Mouse (Mus musculus): ENCODE results near the gene Syt2. TPM values are rescaled to one million over a fixed set of nuclear protein-coding genes. Genes with fewer than 3 reads are reported as not detected.

Syt2 gene
- polyA plus RNA-seq, 1 experiment, result not detected

GRCm38 (mm10) chr1:134660163-134660562 is 13.7 kb downstream of the Syt2 start:
- Histone ChIP-seq H3K4me3 (ENCODE audit: extremely low read depth, insufficient read depth, insufficient read length) (no peak overlapping the region), H3K4me1 (ENCODE audit: control insufficient read depth, insufficient read depth, insufficient read length) (no peaks in the 10 kb centered on the region), H3K36me3 (ENCODE audit: control insufficient read depth, insufficient read depth, low read length) (no peaks in the 10 kb centered on the region), H3K27me3 (ENCODE audit: control insufficient read depth, insufficient read depth, low read length) (no peaks in the 10 kb centered on the region), H3K27ac (ENCODE audit: insufficient read depth, low read length) (no peak overlapping the region)
- TF ChIP-seq CTCF (IDR thresholded peaks at IDR 0.05; ENCODE audit: extremely low read depth, insufficient read depth, insufficient read length, insufficient replicate concordance) (no peak), POLR2A (IDR thresholded peaks at IDR 0.05; ENCODE audit: low read depth, low read length) (no peak)
- DNase-seq (ENCODE audit: low read depth in 1 of 2, low spot score in 2 of 2), result no peak
- WGBS, result 75% methylated on average over 7 of the region's 7 CpGs

GRCm38 (mm10) chr1:134671234-134672070 is 25.0 kb downstream of the Syt2 start:
- 0 out of 2 replicates have a peak, but pooled peaks cover 1% of the 10 kb centered on the region for H3K27me3 ChIP-seq (ENCODE audit: control insufficient read depth, insufficient read depth, low read length)
- no peak for TF ChIP-seq CTCF (IDR thresholded peaks at IDR 0.05; ENCODE audit: extremely low read depth, insufficient read depth, insufficient read length, insufficient replicate concordance)
- TF ChIP-seq POLR2A (IDR thresholded peaks at IDR 0.05; ENCODE audit: low read depth, low read length), result no peak
- no peaks in the 10 kb centered on the region for H3K4me1 ChIP-seq (ENCODE audit: control insufficient read depth, insufficient read depth, insufficient read length)
- H3K4me3 ChIP-seq (ENCODE audit: extremely low read depth, insufficient read depth, insufficient read length), result no peak overlapping the region
- no peak overlapping the region for H3K27ac ChIP-seq (ENCODE audit: insufficient read depth, low read length)
- 72% methylated on average over 10 of the region's 10 CpGs for WGBS
- H3K36me3 ChIP-seq (ENCODE audit: control insufficient read depth, insufficient read depth, low read length), result no peaks in the 10 kb centered on the region
- no peak for DNase-seq (ENCODE audit: low read depth in 1 of 2, low spot score in 2 of 2)

GRCm38 (mm10) chr1:134674312-134674711 is 27.8 kb downstream of the Syt2 start:
- 27% methylated on average over 1 of the region's 1 CpGs for WGBS
- H3K4me1 ChIP-seq (ENCODE audit: control insufficient read depth, insufficient read depth, insufficient read length), result no peaks in the 10 kb centered on the region
- H3K36me3 ChIP-seq (ENCODE audit: control insufficient read depth, insufficient read depth, low read length), result no peaks in the 10 kb centered on the region
- no peak overlapping the region for H3K4me3 ChIP-seq (ENCODE audit: extremely low read depth, insufficient read depth, insufficient read length)
- H3K27me3 ChIP-seq (ENCODE audit: control insufficient read depth, insufficient read depth, low read length), result 0 out of 2 replicates have a peak, but pooled peaks cover 1% of the 10 kb centered on the region
- peak; percentile 32; the same call in 1 of the 2 replicates for TF ChIP-seq CTCF (IDR thresholded peaks at IDR 0.05; ENCODE audit: extremely low read depth, insufficient read depth, insufficient read length, insufficient replicate concordance)
- TF ChIP-seq POLR2A (IDR thresholded peaks at IDR 0.05; ENCODE audit: low read depth, low read length), result no peak
- H3K27ac ChIP-seq (ENCODE audit: insufficient read depth, low read length), result no peak overlapping the region
- peak in 1 of 2 experiments; percentile 37 for DNase-seq (ENCODE audit: low read depth in 1 of 2, low spot score in 2 of 2)

- Histone ChIP-seq H3K27ac (ENCODE audit: insufficient read depth, low read length) (no peak overlapping the region), H3K27me3 (ENCODE audit: control insufficient read depth, insufficient read depth, low read length) (peaks cover 2% of the 10 kb centered on the region; the same call in 1 of the 2 replicates), H3K4me1 (ENCODE audit: control insufficient read depth, insufficient read depth, insufficient read length) (peaks cover 7% of the 10 kb centered on the region; the same call in 1 of the 2 replicates), H3K36me3 (ENCODE audit: control insufficient read depth, insufficient read depth, low read length) (no peaks in the 10 kb centered on the region), H3K4me3 (ENCODE audit: extremely low read depth, insufficient read depth, insufficient read length) (no peak overlapping the region)
- 8% methylated on average over 4 of the region's 4 CpGs for WGBS
- peak; percentile 52 to 69 for DNase-seq (ENCODE audit: low read depth in 1 of 2, low spot score in 2 of 2)
- TF ChIP-seq CTCF (IDR thresholded peaks at IDR 0.05; ENCODE audit: extremely low read depth, insufficient read depth, insufficient read length, insufficient replicate concordance) (no peak), POLR2A (IDR thresholded peaks at IDR 0.05; ENCODE audit: low read depth, low read length) (no peak)
Measured at GRCm38 (mm10) chr1:134679445-134679844, 33.0 kb downstream of the Syt2 start.

GRCm38 (mm10) chr1:134680617-134681016 is 34.1 kb downstream of the Syt2 start:
- Histone ChIP-seq H3K27ac (ENCODE audit: insufficient read depth, low read length) (no peak overlapping the region), H3K36me3 (ENCODE audit: control insufficient read depth, insufficient read depth, low read length) (no peaks in the 10 kb centered on the region), H3K27me3 (ENCODE audit: control insufficient read depth, insufficient read depth, low read length) (peaks cover 2% of the 10 kb centered on the region; the same call in 1 of the 2 replicates), H3K4me1 (ENCODE audit: control insufficient read depth, insufficient read depth, insufficient read length) (peaks cover 7% of the 10 kb centered on the region; the same call in 1 of the 2 replicates), H3K4me3 (ENCODE audit: extremely low read depth, insufficient read depth, insufficient read length) (no peak overlapping the region)
- DNase-seq (ENCODE audit: low read depth in 1 of 2, low spot score in 2 of 2), result no peak
- TF ChIP-seq POLR2A (IDR thresholded peaks at IDR 0.05; ENCODE audit: low read depth, low read length) (no peak), CTCF (IDR thresholded peaks at IDR 0.05; ENCODE audit: extremely low read depth, insufficient read depth, insufficient read length, insufficient replicate concordance) (no peak)
- WGBS, result 43% methylated on average over 6 of the region's 6 CpGs

- H3K4me3 ChIP-seq (ENCODE audit: extremely low read depth, insufficient read depth, insufficient read length), result no peak overlapping the region
- TF ChIP-seq POLR2A (IDR thresholded peaks at IDR 0.05; ENCODE audit: low read depth, low read length) (no peak), CTCF (IDR thresholded peaks at IDR 0.05; ENCODE audit: extremely low read depth, insufficient read depth, insufficient read length, insufficient replicate concordance) (no peak)
- H3K27ac ChIP-seq (ENCODE audit: insufficient read depth, low read length), result no peak overlapping the region
- H3K36me3 ChIP-seq (ENCODE audit: control insufficient read depth, insufficient read depth, low read length), result no peaks in the 10 kb centered on the region
- WGBS, result 91% methylated on average over 9 of the region's 9 CpGs
- DNase-seq (ENCODE audit: low read depth in 1 of 2, low spot score in 2 of 2), result no peak
- H3K27me3 ChIP-seq (ENCODE audit: control insufficient read depth, insufficient read depth, low read length), result peaks cover 2% of the 10 kb centered on the region; the same call in 1 of the 2 replicates
- H3K4me1 ChIP-seq (ENCODE audit: control insufficient read depth, insufficient read depth, insufficient read length), result peaks cover 7% of the 10 kb centered on the region; the same call in 1 of the 2 replicates
Measured at GRCm38 (mm10) chr1:134682460-134682859, 36.0 kb downstream of the Syt2 start.

Measured in spleen, adult 2 months (tissue).